Mouse (Mus musculus) ES-Bruce4 (cell line): ENCODE measurements around the gene Iqcg.

Experiments used
- CTCF ChIP-seq: IDR thresholded peaks from one replicate; pipeline ENCODE4 v1.8.1; 2011; ENCODE audit warnings: low read depth, low read length
- EP300 ChIP-seq: IDR thresholded peaks from 2 replicates; pipeline ENCODE4 v1.6.1; 2011; ENCODE audit warnings: low read depth, low read length; ENCODE audit not compliant: insufficient read depth
- POLR2A ChIP-seq: IDR thresholded peaks from one replicate; pipeline ENCODE4 v1.8.1; 2011; ENCODE audit warnings: low read length; ENCODE audit not compliant: insufficient read depth

DNA sequence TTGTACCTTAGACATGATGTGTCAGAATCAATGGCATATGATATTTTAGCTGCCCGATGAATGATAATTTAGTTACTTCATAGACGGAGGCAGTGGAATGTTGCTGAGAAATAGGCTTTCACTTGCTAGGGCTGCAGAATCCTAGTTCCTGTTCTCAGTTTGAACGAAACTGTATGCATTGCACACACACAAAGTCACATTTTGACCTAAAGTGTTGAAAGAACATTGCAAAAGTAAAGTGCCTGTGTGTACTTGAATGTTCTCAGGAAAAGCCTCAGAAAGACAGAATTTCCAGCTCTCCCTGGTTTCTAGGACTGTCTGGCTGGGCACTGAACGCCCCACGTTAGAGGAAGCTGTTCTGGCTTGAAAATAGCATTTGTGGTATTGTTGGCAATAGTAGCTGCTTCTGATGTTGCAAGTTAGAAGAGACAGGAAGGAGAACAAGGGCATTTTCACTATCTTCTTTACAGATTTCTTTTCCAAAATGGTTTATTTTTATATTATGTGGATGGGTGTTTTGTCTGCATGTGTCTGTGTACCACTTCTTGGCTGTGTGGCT, 21.1 kb upstream of the Iqcg start:
- TF ChIP-seq CTCF: no peak
- no peak for TF ChIP-seq POLR2A
- no peak for TF ChIP-seq EP300
